Mouse (Mus musculus): Measurements from ENCODE around the gene Parp9. TPM values are rescaled to one million over a fixed set of nuclear protein-coding genes. Genes with fewer than 3 reads are reported as not detected.
"Not testable (repeated sequence)": the region's sequence is repeated elsewhere in the genome, so short reads cannot be mapped to it uniquely, and the experiment has no call there.

Gene Parp9
- polyA plus RNA-seq, 1 experiment from 2014 or later: 3.2 TPM

GRCm38 (mm10) chr16:35984471-35984870 lies 46.2 kb downstream of the Parp9 start:
- ATAC-seq (replicated peaks; ENCODE audit: insufficient number of reproducible peaks, low FRiP score, low TSS enrichment, low read depth) (no peak), DNase-seq (ENCODE audit: low spot score) (no peak)
- H3K27ac ChIP-seq (replicated peaks; ENCODE audit: low read depth, low read length): no peak overlapping the region
- H3K36me3 ChIP-seq (replicated peaks; ENCODE audit: control insufficient read depth, insufficient read depth, low read depth, low read length): no peaks in the 10 kb centered on the region
- H3K9ac ChIP-seq (replicated peaks; ENCODE audit: low read length): no peak overlapping the region
- peak overlapping the region; percentile 57; the same call in 1 of the 2 replicates for H3K4me2 ChIP-seq (ENCODE audit: low read depth, low read length)
- peak overlapping the region; percentile 84; the same call in 1 of the 2 replicates for H3K4me3 ChIP-seq (ENCODE audit: low read depth, low read length)
- H3K4me1 ChIP-seq (ENCODE audit: control insufficient read depth, insufficient read depth, low read length): no peaks in the 10 kb centered on the region
- no peaks in the 10 kb centered on the region for H3K27me3 ChIP-seq (ENCODE audit: control insufficient read depth, insufficient read depth, low read length)
- 59% methylated on average over 3 of the region's 3 CpGs for WGBS
- no peaks in the 10 kb centered on the region for H3K9me3 ChIP-seq (replicated peaks; ENCODE audit: control insufficient read depth, low read length)

GRCm38 (mm10) chr16:35987930-35988329 lies 49.7 kb downstream of the Parp9 start:
- no peaks in the 10 kb centered on the region for H3K4me1 ChIP-seq (ENCODE audit: control insufficient read depth, insufficient read depth, low read length)
- DNase-seq (ENCODE audit: low spot score) (no peak), ATAC-seq (replicated peaks; ENCODE audit: insufficient number of reproducible peaks, low FRiP score, low TSS enrichment, low read depth) (no peak)
- H3K4me3 ChIP-seq (ENCODE audit: low read depth, low read length): no peak overlapping the region
- H3K4me2 ChIP-seq (ENCODE audit: low read depth, low read length): no peak overlapping the region
- no peaks in the 10 kb centered on the region for H3K9me3 ChIP-seq (replicated peaks; ENCODE audit: control insufficient read depth, low read length)
- H3K36me3 ChIP-seq (replicated peaks; ENCODE audit: control insufficient read depth, insufficient read depth, low read depth, low read length): no peaks in the 10 kb centered on the region
- 98% methylated on average over 1 of the region's 1 CpGs for WGBS
- no peak overlapping the region for H3K27ac ChIP-seq (replicated peaks; ENCODE audit: low read depth, low read length)
- no peak overlapping the region for H3K9ac ChIP-seq (replicated peaks; ENCODE audit: low read length)
- no peaks in the 10 kb centered on the region for H3K27me3 ChIP-seq (ENCODE audit: control insufficient read depth, insufficient read depth, low read length)

- Histone ChIP-seq H3K36me3 (replicated peaks; ENCODE audit: control insufficient read depth, insufficient read depth, low read depth, low read length) (no peaks in the 10 kb centered on the region), H3K27me3 (ENCODE audit: control insufficient read depth, insufficient read depth, low read length) (no peaks in the 10 kb centered on the region), H3K4me2 (ENCODE audit: low read depth, low read length) (no peak overlapping the region), H3K9me3 (replicated peaks; ENCODE audit: control insufficient read depth, low read length) (no peaks in the 10 kb centered on the region), H3K9ac (replicated peaks; ENCODE audit: low read length) (no peak overlapping the region), H3K4me3 (ENCODE audit: low read depth, low read length) (no peak overlapping the region), H3K4me1 (ENCODE audit: control insufficient read depth, insufficient read depth, low read length) (no peaks in the 10 kb centered on the region), H3K27ac (replicated peaks; ENCODE audit: low read depth, low read length) (no peak overlapping the region)
- DNase-seq (ENCODE audit: low spot score): no peak
- 76% methylated on average over 1 of the region's 1 CpGs for WGBS
- ATAC-seq (replicated peaks; ENCODE audit: insufficient number of reproducible peaks, low FRiP score, low TSS enrichment, low read depth): no peak
Observed at GRCm38 (mm10) chr16:35992391-35992790, 54.1 kb downstream of the Parp9 start.

- DNase-seq (ENCODE audit: low spot score) (no peak), ATAC-seq (replicated peaks; ENCODE audit: insufficient number of reproducible peaks, low FRiP score, low TSS enrichment, low read depth) (no peak)
- Histone ChIP-seq H3K27ac (replicated peaks; ENCODE audit: low read depth, low read length) (no peak overlapping the region), H3K4me1 (ENCODE audit: control insufficient read depth, insufficient read depth, low read length) (no peaks in the 10 kb centered on the region), H3K4me3 (ENCODE audit: low read depth, low read length) (no peak overlapping the region), H3K36me3 (replicated peaks; ENCODE audit: control insufficient read depth, insufficient read depth, low read depth, low read length) (no peaks in the 10 kb centered on the region), H3K4me2 (ENCODE audit: low read depth, low read length) (no peak overlapping the region), H3K27me3 (ENCODE audit: control insufficient read depth, insufficient read depth, low read length) (no peaks in the 10 kb centered on the region), H3K9ac (replicated peaks; ENCODE audit: low read length) (no peak overlapping the region), H3K9me3 (replicated peaks; ENCODE audit: control insufficient read depth, low read length) (no peaks in the 10 kb centered on the region)
- 94% methylated on average over 3 of the region's 3 CpGs for WGBS
Observed at GRCm38 (mm10) chr16:35993316-35993715, 55.0 kb downstream of the Parp9 start.

GRCm38 (mm10) chr16:35998852-35999251 lies 60.6 kb downstream of the Parp9 start:
- 94% methylated on average over 4 of the region's 4 CpGs for WGBS

GRCm38 (mm10) chr16:36008396-36008795 lies 70.1 kb downstream of the Parp9 start:
- no peaks in the 10 kb centered on the region for H3K36me3 ChIP-seq (replicated peaks; ENCODE audit: control insufficient read depth, insufficient read depth, low read depth, low read length)
- H3K4me2 ChIP-seq (ENCODE audit: low read depth, low read length): no peak overlapping the region
- DNase-seq (ENCODE audit: low spot score): no peak
- H3K4me3 ChIP-seq (ENCODE audit: low read depth, low read length): no peak overlapping the region
- no peaks in the 10 kb centered on the region for H3K4me1 ChIP-seq (ENCODE audit: control insufficient read depth, insufficient read depth, low read length)
- no peaks in the 10 kb centered on the region for H3K9me3 ChIP-seq (replicated peaks; ENCODE audit: control insufficient read depth, low read length)
- WGBS: 86% methylated on average over 3 of the region's 3 CpGs
- ATAC-seq (replicated peaks; ENCODE audit: insufficient number of reproducible peaks, low FRiP score, low TSS enrichment, low read depth): no peak
- no peak overlapping the region for H3K9ac ChIP-seq (replicated peaks; ENCODE audit: low read length)
- no peak overlapping the region for H3K27ac ChIP-seq (replicated peaks; ENCODE audit: low read depth, low read length)
- no peaks in the 10 kb centered on the region for H3K27me3 ChIP-seq (ENCODE audit: control insufficient read depth, insufficient read depth, low read length)

More at GRCm38 (mm10) chr16:35998852-35999251, 60.6 kb downstream of the Parp9 start:
- H3K27ac ChIP-seq (replicated peaks; ENCODE audit: low read depth, low read length); H3K4me2 ChIP-seq (ENCODE audit: low read depth, low read length); H3K36me3 ChIP-seq (replicated peaks; ENCODE audit: control insufficient read depth, insufficient read depth, low read depth, low read length); H3K4me3 ChIP-seq (ENCODE audit: low read depth, low read length); H3K9ac ChIP-seq (replicated peaks; ENCODE audit: low read length); DNase-seq (ENCODE audit: low spot score); H3K9me3 ChIP-seq (replicated peaks; ENCODE audit: control insufficient read depth, low read length); H3K27me3 ChIP-seq (ENCODE audit: control insufficient read depth, insufficient read depth, low read length); ATAC-seq (replicated peaks; ENCODE audit: insufficient number of reproducible peaks, low FRiP score, low TSS enrichment, low read depth); H3K4me1 ChIP-seq (ENCODE audit: control insufficient read depth, insufficient read depth, low read length): not testable (repeated sequence)

GRCm38 (mm10) chr16:36016335-36016734 lies 78.1 kb downstream of the Parp9 start:
- H3K27me3 ChIP-seq (ENCODE audit: control insufficient read depth, insufficient read depth, low read length): no peaks in the 10 kb centered on the region
- H3K4me3 ChIP-seq (ENCODE audit: low read depth, low read length): no peak overlapping the region
- 91% methylated on average over 1 of the region's 1 CpGs for WGBS
- H3K36me3 ChIP-seq (replicated peaks; ENCODE audit: control insufficient read depth, insufficient read depth, low read depth, low read length): no peaks in the 10 kb centered on the region; the same call in 1 of the 2 replicates
- no peak overlapping the region for H3K4me2 ChIP-seq (ENCODE audit: low read depth, low read length)
- H3K4me1 ChIP-seq (ENCODE audit: control insufficient read depth, insufficient read depth, low read length): no peaks in the 10 kb centered on the region
- no peak for ATAC-seq (replicated peaks; ENCODE audit: insufficient number of reproducible peaks, low FRiP score, low TSS enrichment, low read depth)
- no peak overlapping the region for H3K27ac ChIP-seq (replicated peaks; ENCODE audit: low read depth, low read length)
- no peak overlapping the region for H3K9ac ChIP-seq (replicated peaks; ENCODE audit: low read length)
- H3K9me3 ChIP-seq (replicated peaks; ENCODE audit: control insufficient read depth, low read length): no peaks in the 10 kb centered on the region
- no peak for DNase-seq (ENCODE audit: low spot score)

Measured in embryonic facial prominence, embryonic 11.5 days (tissue).